Mouse (Mus musculus) heart, adult 2 months (tissue): Measurements from ENCODE around the gene Ak1.

Experiments
- CTCF ChIP-seq: fragments of 200-600 bp; IDR thresholded peaks from 2 replicates; pipeline ENCODE4 v1.8.1; 2022; ENCODE audit warnings: antibody characterized with exemption, mild to moderate bottlenecking, moderate library complexity
- EP300 ChIP-seq: fragments of 200-500 bp; IDR thresholded peaks from 2 replicates; pipeline ENCODE4 v1.6.1; 2011; ENCODE audit warnings: low read depth, low read length, control low read depth; ENCODE audit not compliant: insufficient read depth
- POLR2A ChIP-seq: fragments of 200-500 bp; IDR thresholded peaks from 2 replicates; pipeline ENCODE4 v1.6.1; 2011; ENCODE audit warnings: mild to moderate bottlenecking, low read depth, low read length, control low read depth; ENCODE audit not compliant: insufficient read depth

- TF ChIP-seq CTCF (no peak), EP300 (no peak), POLR2A (no peak)
Measured at GRCm38 (mm10) chr2:32618051-32618450, 3.5 kb upstream of the Ak1 start.
